Mouse (Mus musculus) stomach, postnatal 0 days (tissue): ENCODE data around the gene Hoxa9.

Experiments used
- CTCF ChIP-seq: IDR thresholded peaks from 2 replicates; pipeline ENCODE4 v1.5.1; 2016; ENCODE audit warnings: antibody characterized with exemption, low read depth, mild to moderate bottlenecking, moderate library complexity
- EP300 ChIP-seq: optimal IDR thresholded peaks from 2 replicates; pipeline ENCODE3; 2016; ENCODE audit warnings: antibody characterized with exemption

DNA sequence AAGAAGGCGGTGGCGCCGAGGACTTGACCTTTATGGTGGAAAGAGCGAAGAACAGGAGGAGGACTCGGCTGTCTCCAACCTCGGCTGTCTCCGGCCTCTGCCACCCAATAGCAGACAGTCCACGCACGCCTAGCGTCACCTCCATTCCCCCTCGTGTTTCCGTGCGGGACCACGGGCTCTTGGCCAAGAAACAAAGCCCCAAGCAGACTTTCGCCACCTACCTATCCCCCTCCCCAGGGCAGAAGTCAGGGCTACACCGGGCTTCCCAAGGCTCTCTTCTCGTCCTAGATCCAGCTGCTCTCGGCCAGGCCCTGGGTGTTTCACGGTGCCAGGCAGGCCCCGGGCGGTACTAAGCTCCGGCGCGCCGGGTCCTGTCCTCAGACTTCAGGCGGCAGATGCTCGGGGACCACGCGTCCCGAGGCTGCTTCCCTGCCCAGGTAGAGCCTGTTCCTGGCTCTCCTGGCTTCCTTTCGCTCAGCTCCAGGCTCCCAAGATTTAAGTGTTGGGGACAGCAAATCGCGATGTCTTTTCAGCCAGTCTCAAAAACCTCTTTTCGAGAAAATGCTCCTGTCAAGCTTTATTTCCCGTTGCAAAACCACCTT is 22.0 kb upstream of the Hoxa9 start:
- TF ChIP-seq CTCF (no peak), EP300 (no peak)
